Mouse (Mus musculus) lung, embryonic 14.5 days (tissue): ENCODE measurements around the gene Nfkb1. TPM values are rescaled to one million over a fixed set of nuclear protein-coding genes. Genes with fewer than 3 reads are reported as not detected.

ENCODE experiments used
- ATAC-seq: fragments of 200-750 bp; cut with Nextera tagmentation; 2 replicates; pipeline ENCODE4 v1.8.0; 2017; ENCODE audit warnings: mild to moderate bottlenecking, moderate TSS enrichment, moderate library complexity; ENCODE audit not compliant: insufficient read depth
- DNase-seq: peaks from one replicate; pipeline ENCODE4 v3.0.0-alpha.2; 2015
- H3K27ac ChIP-seq: fragments of 300-500 bp; sonication (generic); 2 replicates; pipeline ENCODE4 v1.5.1; 2014; ENCODE audit warnings: low read depth, mild to moderate bottlenecking, moderate library complexity
- H3K27me3 ChIP-seq: fragments of 300-500 bp; sonication (generic); 2 replicates; pipeline ENCODE4 v1.6.1; 2014; ENCODE audit warnings: low read length, control low read depth; ENCODE audit not compliant: insufficient read depth
- H3K36me3 ChIP-seq: fragments of 300-500 bp; sonication (generic); 2 replicates; pipeline ENCODE4 v1.6.1; 2014; ENCODE audit warnings: control low read depth; ENCODE audit not compliant: insufficient read depth
- H3K4me1 ChIP-seq: fragments of 300-500 bp; sonication (generic); 2 replicates; pipeline ENCODE4 v1.6.1; 2014; ENCODE audit warnings: antibody characterized with exemption, control low read depth; ENCODE audit not compliant: insufficient read depth
- H3K4me2 ChIP-seq: fragments of 300-500 bp; sonication (generic); 2 replicates; pipeline ENCODE4 v1.6.1; 2014; ENCODE audit warnings: mild to moderate bottlenecking
- H3K4me3 ChIP-seq: fragments of 300-500 bp; sonication (generic); 2 replicates; pipeline ENCODE4 v1.5.1; 2014; ENCODE audit warnings: low read depth, low read length
- H3K9ac ChIP-seq: fragments of 300-500 bp; sonication (generic); 2 replicates; pipeline ENCODE4 v1.6.1; 2014
- H3K9me3 ChIP-seq: fragments of 300-500 bp; sonication (generic); 2 replicates; pipeline ENCODE4 v1.6.1; 2016; ENCODE audit warnings: low read depth, low read length, control low read depth
- CTCF ChIP-seq: IDR thresholded peaks from 2 replicates; pipeline ENCODE4 v1.5.1; 2016; ENCODE audit warnings: antibody characterized with exemption, low read depth
- WGBS: fragments of 180-500 bp; shearing (Covaris S2); extraction: QIAGEN DNeasy Blood & Tissue Kit; methylation state at CpG from one replicate; pipeline ENCODE4 v1.1.7; 2014; 5-methylcytosine and 5-hydroxymethylcytosine counted together
- polyA plus RNA-seq: library from polyadenylated mRNA; unstranded; fragments of >200 nt; fragmentation: Nextera tagmentation; extraction: Ambion mirVana; gene quantifications from 2 replicates; pipeline ENCODE4 v1.2.1, GENCODE M21; 2014

The Nfkb1 gene
- polyA plus RNA-seq, 1 experiment from 2014 or later: 34.8 TPM

- ATAC-seq (no peak), DNase-seq (no peak)
- H3K36me3 ChIP-seq: no peaks in the 10 kb centered on the region
- H3K27ac ChIP-seq: no peak overlapping the region
- H3K9me3 ChIP-seq: no peaks in the 10 kb centered on the region
- H3K9ac ChIP-seq: no peak overlapping the region
- no peak for TF ChIP-seq CTCF
- no peak overlapping the region for H3K4me2 ChIP-seq
- no peaks in the 10 kb centered on the region for H3K4me1 ChIP-seq
- 37% methylated on average over 6 of the region's 6 CpGs for WGBS
- no peak overlapping the region for H3K4me3 ChIP-seq
- no peaks in the 10 kb centered on the region for H3K27me3 ChIP-seq
Measured at GRCm38 (mm10) chr3:135719179-135719532, 27.8 kb upstream of the Nfkb1 start.

- Histone ChIP-seq H3K4me1 (no peaks in the 10 kb centered on the region), H3K27ac (no peak overlapping the region), H3K36me3 (no peaks in the 10 kb centered on the region), H3K4me3 (no peak overlapping the region), H3K9me3 (no peaks in the 10 kb centered on the region), H3K4me2 (no peak overlapping the region), H3K27me3 (no peaks in the 10 kb centered on the region), H3K9ac (no peak overlapping the region)
- 38% methylated on average over 6 of the region's 6 CpGs for WGBS
- DNase-seq (no peak), ATAC-seq (no peak; the same call in 1 of the 2 replicates)
- TF ChIP-seq CTCF: no peak
Measured at GRCm38 (mm10) chr3:135718323-135719178, 27.2 kb upstream of the Nfkb1 start.

GRCm38 (mm10) chr3:135713016-135713950 is 21.9 kb upstream of the Nfkb1 start:
- H3K4me3 ChIP-seq: no peak overlapping the region
- no peak overlapping the region for H3K27ac ChIP-seq
- 14% methylated on average over 4 of the region's 4 CpGs for WGBS
- peak; percentile 54 for TF ChIP-seq CTCF
- H3K9me3 ChIP-seq: no peaks in the 10 kb centered on the region
- peak; percentile 74 for DNase-seq
- H3K4me1 ChIP-seq: no peaks in the 10 kb centered on the region
- H3K36me3 ChIP-seq: no peaks in the 10 kb centered on the region
- no peak overlapping the region for H3K9ac ChIP-seq
- H3K27me3 ChIP-seq: no peaks in the 10 kb centered on the region
- H3K4me2 ChIP-seq: no peak overlapping the region
- no peak for ATAC-seq

- Histone ChIP-seq H3K9ac (no peak overlapping the region), H3K36me3 (no peaks in the 10 kb centered on the region), H3K27ac (no peak overlapping the region), H3K9me3 (no peaks in the 10 kb centered on the region), H3K27me3 (no peaks in the 10 kb centered on the region), H3K4me3 (no peak overlapping the region), H3K4me2 (no peak overlapping the region), H3K4me1 (no peaks in the 10 kb centered on the region)
- WGBS: 89% methylated on average over 4 of the region's 4 CpGs
- DNase-seq: no peak
- TF ChIP-seq CTCF: no peak
- no peak for ATAC-seq
Measured at GRCm38 (mm10) chr3:135711613-135712012, 20.3 kb upstream of the Nfkb1 start.

GRCm38 (mm10) chr3:135711040-135711570 is 19.8 kb upstream of the Nfkb1 start:
- Histone ChIP-seq H3K4me3 (no peak overlapping the region), H3K9me3 (no peaks in the 10 kb centered on the region), H3K27ac (no peak overlapping the region), H3K27me3 (no peaks in the 10 kb centered on the region), H3K9ac (no peak overlapping the region), H3K36me3 (no peaks in the 10 kb centered on the region), H3K4me1 (no peaks in the 10 kb centered on the region), H3K4me2 (no peak overlapping the region)
- no peak for DNase-seq
- ATAC-seq: no peak
- no peak for TF ChIP-seq CTCF
- 84% methylated on average over 9 of the region's 9 CpGs for WGBS

- peak; percentile 44; the same call in 1 of the 2 replicates for ATAC-seq
- DNase-seq: peak; percentile 76
- no peaks in the 10 kb centered on the region for H3K27me3 ChIP-seq
- no peak overlapping the region for H3K4me2 ChIP-seq
- no peak for TF ChIP-seq CTCF
- no peaks in the 10 kb centered on the region for H3K36me3 ChIP-seq
- 38% methylated on average over 2 of the region's 2 CpGs for WGBS
- H3K9ac ChIP-seq: no peak overlapping the region
- peaks cover 3% of the 10 kb centered on the region; the same call in 1 of the 2 replicates for H3K4me1 ChIP-seq
- H3K27ac ChIP-seq: no peak overlapping the region
- no peak overlapping the region for H3K4me3 ChIP-seq
- no peaks in the 10 kb centered on the region for H3K9me3 ChIP-seq
Measured at GRCm38 (mm10) chr3:135703307-135703706, 12.0 kb upstream of the Nfkb1 start.
